Mouse (Mus musculus) cerebellum, postnatal 10 days (tissue): Measurements from ENCODE around the gene Fam53a.

Experiments used
- DNase-seq, 2 experiments: peaks; one replicate each; pipeline ENCODE4 v3.0.0; 2021; ENCODE audit warnings: mixed read lengths in 2 of 2

Gene Fam53a

GRCm38 (mm10) chr5:33629301-33629987, at the start of gene Fam53a, which contains the start of gene Gm9903:
Gene Fam53a (minus strand): TSS chr5:33629635.
Gene Gm9903 (plus strand): TSS chr5:33629925.
- DNase-seq = peak; percentile 100

DNA sequence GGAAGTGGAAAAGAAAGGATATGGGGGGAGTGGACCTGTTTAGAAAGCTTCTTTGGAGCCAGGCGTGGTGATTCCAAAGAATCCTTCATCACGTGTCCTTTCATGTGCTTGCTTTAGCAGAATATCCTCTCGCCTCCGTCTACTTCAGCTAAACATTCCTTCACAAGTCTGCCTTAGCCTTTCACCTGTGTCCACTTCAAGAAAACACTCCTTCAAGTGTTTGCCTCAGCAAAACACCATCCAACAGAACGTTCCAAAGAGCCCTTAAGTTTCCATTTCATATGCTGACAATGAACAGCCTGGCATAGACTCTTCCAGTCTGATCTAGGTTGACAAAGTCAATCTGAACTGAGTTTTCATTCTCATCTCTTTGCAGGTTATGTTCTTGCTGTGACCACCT, 48.8 kb upstream of the Fam53a start:
- no peak for DNase-seq

DNA sequence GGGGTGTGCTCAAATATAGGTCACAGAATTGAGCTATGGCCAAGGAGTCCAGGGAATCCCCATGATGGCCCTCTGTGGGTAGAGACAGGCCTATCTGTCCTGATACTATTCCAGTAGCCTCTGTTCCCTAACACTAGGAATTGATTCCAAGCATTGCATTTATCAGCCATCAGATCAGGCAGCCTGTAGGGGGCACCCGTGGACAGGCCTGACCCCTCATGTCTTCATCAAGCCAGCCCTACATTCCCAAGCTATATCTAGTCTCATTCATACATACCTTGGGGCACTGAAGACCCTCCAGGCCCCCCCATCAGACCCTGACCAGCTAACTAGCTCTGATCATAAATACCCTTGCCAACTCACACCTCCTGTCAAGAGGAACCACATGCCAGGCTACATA, 46.5 kb upstream of the Fam53a start:
- DNase-seq = peak; percentile 85

DNA sequence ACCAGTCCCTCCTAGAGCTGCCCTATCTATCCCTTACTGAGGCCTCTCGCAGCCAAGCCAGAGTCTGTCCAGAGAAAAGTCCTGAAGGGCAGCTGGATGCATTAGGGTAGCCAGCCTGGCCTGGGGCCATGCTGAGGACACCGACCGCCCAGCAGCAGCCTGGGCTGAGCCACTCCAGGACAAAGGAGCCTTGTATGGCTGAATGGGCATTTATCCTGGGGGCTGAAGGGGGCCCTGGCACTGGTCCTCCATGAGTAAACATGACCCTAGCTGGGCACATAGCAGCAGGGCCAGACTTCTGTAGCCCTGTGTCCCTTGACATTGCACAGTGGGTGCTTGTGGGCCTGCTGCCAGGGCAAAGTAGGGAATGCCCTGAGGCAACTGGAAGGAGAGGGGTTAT, 45.0 kb upstream of the Fam53a start:
- DNase-seq = peak; percentile 49 to 70

GRCm38 (mm10) chr5:33671659-33672058, 42.2 kb upstream of the Fam53a start:
- DNase-seq = no peak

DNA sequence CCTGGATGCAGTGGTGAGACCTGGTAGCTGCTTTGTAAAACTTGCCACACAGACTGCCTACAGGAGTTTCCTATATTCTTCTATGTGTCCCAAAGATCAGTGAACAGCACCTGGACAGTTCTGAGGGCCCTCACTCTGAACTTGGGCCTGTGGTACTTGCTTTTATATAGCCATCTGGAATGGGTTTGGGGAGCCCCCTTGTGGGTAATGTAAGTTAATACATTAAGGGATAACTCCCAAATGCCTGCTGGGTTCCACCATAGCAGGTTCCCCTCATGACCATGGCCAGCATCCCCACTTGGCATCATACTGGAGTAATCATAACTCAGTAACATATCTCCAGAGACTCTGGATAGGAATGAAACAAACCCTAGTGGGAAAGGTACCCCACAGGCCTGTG, 38.8 kb upstream of the Fam53a start:
- peak; percentile 63 to 68 for DNase-seq

DNA sequence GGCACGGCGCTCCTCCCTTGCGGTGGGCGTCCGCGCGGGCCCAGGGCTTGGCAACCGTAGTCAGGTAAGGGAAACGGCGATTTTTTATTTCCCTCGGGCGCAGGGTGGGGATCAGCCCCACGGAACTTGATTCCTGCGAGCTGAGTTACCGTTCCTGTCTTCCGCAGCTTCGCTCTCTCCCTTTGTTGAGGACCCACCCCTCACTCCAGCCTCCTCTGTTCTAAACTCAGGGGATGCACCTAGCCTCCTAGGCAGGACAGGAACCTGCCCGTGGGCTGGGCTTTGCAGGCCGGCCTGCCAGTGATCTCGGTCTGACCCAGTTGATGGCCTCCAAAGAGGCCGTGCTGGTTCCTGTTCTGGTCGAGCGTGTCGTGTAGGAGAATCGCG, 29.2 kb upstream of the Fam53a start:
- DNase-seq = no peak

GRCm38 (mm10) chr5:33657787-33658663, 28.6 kb upstream of the Fam53a start, which contains the start of the genes Tacc3 and Tmem129:
Gene Tacc3 (plus strand): TSS chr5:33658128.
Gene Tmem129 (minus strand): TSS chr5:33658416.
- peak; percentile 98 to 99 for DNase-seq

GRCm38 (mm10) chr5:33657251-33657786, 27.9 kb upstream of the Fam53a start:
- DNase-seq = no peak

DNA sequence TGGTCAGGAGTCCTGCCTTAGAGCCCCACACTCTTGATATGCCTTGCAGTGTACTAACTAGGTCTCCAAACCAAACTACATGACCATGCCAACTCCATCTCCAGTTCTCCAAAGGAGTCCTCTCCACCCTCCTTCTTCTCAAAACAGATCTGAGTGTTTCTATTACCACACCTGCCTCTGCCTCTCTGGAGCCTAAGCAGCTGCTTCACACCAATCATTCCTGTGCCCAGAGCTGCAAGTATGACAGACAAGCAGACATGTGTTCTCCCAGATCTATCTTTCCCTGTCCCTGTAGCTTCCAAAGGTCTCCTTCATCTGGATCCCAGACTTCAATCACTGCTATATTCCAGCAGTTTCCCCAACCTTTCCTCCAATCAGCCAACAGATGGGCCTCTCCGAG, 27.3 kb upstream of the Fam53a start:
- no peak for DNase-seq

DNA sequence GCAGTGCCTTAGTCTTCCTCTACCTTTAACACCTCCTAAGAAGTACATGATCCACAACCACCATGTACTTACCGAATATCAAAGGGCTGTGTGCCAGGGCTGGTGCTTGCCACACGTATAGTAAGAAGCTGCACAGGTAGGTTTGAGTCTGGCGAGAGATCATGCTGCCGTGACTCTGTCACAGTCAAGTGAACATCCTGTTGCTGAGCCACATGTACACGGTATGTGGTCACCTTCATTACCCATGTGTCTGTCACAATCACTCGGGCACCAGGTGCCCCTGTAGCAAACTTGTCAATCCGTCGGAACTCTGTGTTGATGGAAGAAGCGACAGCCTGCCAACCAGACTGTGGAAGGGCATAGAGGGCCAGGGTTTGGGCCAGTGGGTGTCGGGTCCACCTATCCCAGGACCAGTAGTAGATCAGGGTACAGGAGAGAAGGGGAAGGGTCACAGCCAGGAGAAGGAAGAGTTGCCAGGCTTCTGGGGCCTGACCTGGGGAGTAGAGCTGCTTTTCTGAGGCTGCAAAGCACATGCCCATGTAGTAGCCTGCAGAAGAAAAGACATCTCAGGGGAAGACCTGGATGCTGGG, 25.9 kb upstream of the Fam53a start:
- no peak for DNase-seq

DNA sequence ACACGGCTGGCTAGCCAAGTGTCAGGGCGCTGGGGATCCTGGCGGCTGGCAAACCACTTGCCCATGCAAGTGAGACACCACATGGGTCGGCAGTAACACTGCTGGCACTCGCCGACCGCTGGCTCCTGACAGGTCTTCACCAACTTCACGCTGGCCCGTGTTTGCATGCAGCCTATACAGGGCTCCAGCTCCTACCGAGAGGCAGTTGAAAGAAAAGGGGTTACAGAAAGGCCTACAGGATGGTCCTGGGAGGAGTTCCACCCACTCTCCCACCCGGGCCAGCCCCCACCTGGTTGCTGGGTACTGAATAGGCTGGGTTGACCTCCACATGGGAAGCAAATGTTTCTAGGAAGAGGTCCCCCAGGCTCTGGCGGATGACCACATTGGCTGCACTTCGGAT, 25.0 kb upstream of the Fam53a start:
- DNase-seq = no peak

GRCm38 (mm10) chr5:33652783-33653173, 23.3 kb upstream of the Fam53a start:
- DNase-seq = no peak

GRCm38 (mm10) chr5:33651921-33652782, 22.7 kb upstream of the Fam53a start, which contains the start of gene Slbp:
Gene Slbp (minus strand): TSS chr5:33652574.
- peak; percentile 97 to 98 for DNase-seq

DNA sequence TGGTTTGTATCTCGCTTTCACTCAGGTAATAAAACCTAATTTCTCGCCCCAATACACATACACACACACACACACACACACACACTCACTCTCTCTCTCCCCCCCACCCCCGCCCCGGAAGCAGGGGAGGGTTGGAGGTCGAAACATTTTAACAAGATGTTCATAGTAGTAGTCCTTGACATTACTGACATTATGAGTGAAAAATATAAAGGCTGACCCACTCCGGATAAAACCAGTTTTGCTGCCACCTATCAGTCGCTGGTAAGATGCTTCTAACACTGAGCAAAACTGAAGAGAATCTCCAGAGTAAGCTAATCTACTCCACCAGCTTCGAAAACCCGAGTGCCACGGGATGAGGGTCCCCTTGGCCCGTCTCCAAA, 22.1 kb upstream of the Fam53a start:
- no peak for DNase-seq

GRCm38 (mm10) chr5:33651017-33651416, 21.6 kb upstream of the Fam53a start:
- no peak for DNase-seq

DNA sequence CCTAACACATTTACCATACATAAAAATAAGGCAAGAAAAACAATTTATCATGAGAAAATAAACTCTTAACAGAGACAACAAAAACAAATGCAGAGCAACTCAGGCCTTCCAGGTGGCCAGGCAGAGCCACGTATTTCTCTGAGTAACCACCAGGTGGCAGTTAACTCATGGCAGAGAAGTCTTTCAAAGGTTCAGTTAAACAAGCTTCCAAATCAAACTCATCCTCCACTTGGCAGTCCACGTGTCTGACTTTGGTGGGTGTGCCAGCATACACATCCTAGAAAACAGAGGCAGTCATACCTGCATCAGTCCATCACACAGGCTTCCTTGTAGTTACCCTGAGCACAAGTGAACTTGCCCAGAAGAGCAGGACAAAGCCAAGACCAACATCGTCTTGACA, 11.2 kb upstream of the Fam53a start:
- peak; percentile 73 to 80 for DNase-seq

- DNase-seq = no peak
These were observed 9.4 kb upstream of the Fam53a start for GRCm38 (mm10) chr5:33638826-33639225.

GRCm38 (mm10) chr5:33637606-33638350, 8.3 kb upstream of the Fam53a start:
- no peak for DNase-seq

DNA sequence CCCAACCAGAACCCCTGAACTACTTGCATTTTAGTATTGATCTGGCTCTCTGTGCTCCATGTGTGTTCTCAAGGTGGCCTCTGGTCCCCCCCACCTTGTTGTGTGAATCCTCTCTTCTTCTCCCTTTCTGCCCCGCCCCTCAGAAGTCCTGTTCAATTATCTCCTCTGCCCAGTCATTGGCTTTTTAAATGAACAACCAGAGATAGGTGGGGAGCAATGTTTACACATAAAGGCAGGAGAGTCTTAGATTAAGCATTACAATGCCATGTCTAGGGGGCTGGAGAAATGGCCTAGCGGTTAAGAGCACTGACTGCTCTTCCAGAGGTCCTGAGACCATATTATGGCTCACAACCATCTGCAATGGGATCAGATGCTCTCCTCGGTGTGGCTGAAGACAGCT, 5.9 kb upstream of the Fam53a start:
- DNase-seq = no peak

GRCm38 (mm10) chr5:33632526-33632925, 3.1 kb upstream of the Fam53a start:
- DNase-seq = no peak

DNA sequence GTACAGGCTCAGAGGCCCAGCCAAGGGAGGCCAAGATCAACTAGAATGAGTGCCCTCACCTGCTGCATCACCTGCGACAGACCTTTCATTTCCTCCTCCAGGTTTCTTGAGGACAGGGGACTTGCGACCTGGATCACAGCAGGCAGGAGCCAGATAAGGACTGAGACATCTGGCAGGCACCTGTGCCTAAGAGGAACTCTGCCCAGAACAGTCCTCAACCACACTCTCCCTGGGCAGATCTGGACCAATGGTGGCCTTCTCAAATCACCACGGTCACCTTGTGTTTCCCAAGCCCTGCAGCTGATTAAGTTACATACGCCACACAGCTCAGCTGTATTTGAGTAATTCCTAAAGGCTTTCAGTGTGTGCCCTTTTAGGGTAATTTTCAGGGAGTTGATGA, 1.2 kb upstream of the Fam53a start:
- no peak for DNase-seq
